Mouse (Mus musculus): ENCODE data around the gene Gm26558. TPM values are rescaled to one million over a fixed set of nuclear protein-coding genes. Genes with fewer than 3 reads are reported as not detected.

The Gm26558 gene
- 2.6 and 3.5 TPM in 2 replicates for polyA plus RNA-seq (2015; fragmentation: Nextera tagmentation; extraction: Ambion mirVana)

DNA sequence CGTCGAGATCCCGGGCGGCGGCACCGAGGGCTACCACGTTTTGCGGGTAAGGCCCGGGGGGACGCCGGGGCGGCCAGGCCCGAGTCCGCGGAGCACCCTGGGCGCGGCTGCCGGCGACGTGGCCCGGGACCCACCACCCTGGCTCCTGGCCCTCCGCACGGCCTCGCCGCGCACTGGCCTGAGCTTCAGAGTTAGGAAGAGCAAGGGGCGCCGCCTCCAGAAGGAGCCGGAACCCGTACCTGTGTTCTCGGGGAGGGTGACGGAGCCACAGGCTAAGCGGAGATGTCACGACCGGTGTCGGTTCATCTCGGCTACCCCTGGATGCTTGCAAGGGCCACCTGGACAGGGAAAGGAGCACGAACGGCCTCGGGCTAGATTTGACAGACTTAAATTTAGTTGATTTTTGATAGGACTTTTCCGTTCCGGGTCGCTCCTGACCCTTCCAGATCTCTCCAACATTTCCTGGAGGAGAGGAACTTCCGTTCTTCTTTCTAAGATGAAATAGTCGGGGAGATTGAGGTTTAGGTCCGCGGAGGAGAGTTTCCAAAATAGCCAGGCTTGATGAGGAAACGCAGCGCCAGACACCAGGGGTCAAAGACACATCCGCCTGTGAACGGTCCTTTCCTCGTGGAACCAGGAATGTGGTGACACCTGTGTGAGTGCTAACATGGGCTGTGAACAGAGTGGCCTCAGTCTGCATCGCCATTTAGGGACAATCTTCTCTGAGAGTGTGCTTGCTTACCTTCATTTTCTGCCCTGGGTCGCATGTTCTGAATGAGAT lies at the start of gene Gm26558:
Gene Gm26558 (minus strand): TSS at position 394 of the 781 bp plus-strand sequence.
- under 1% methylated on average over 45 of the region's 54 CpGs for WGBS
- Histone ChIP-seq H3K27ac (replicated peaks) (peak within 1 kb of the TSS; percentile 86), H3K9me3 (no peaks in the 10 kb centered on the region), H3K9ac (peak within 1 kb of the TSS; percentile 96), H3K4me3 (peak within 1 kb of the TSS; percentile 93), H3K4me1 (replicated peaks) (peaks cover 23% of the 10 kb centered on the region), H3K4me2 (peak within 1 kb of the TSS; percentile 64), H3K27me3 (no peaks in the 10 kb centered on the region), H3K36me3 (no peaks in the 10 kb centered on the region)
- peak; percentile 80; the same call in 1 of the 2 replicates for ATAC-seq (ENCODE audit: low FRiP score, low read depth)

DNA sequence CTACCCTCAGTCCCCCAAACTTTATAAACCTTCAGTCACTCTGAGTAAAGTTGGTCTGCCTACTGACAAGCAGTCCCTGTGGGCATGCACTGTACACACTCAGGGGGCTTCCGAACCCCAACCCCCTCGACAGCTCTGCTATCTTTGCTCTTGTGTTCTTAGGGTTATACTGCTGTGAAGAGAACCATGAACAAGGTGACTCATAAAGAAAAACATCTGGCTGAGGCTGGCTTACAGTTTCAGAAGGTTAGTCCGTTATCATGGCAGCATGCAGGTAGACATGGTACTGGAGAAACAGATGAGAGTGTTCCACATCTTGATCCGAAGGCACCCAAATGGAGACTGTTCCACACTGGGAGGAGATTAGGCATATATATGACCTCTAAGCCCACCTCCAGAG lies 49.0 kb upstream of the Gm26558 start:
- Histone ChIP-seq H3K9me3 (no peaks in the 10 kb centered on the region), H3K27ac (replicated peaks) (no peak overlapping the region), H3K4me1 (replicated peaks) (no peaks in the 10 kb centered on the region), H3K4me2 (no peak overlapping the region), H3K9ac (no peak overlapping the region), H3K4me3 (no peak overlapping the region), H3K27me3 (no peaks in the 10 kb centered on the region), H3K36me3 (peaks cover 23% of the 10 kb centered on the region)
- no peak for ATAC-seq (ENCODE audit: low FRiP score, low read depth)
- WGBS = 94% methylated on average over 4 of the region's 4 CpGs

DNA sequence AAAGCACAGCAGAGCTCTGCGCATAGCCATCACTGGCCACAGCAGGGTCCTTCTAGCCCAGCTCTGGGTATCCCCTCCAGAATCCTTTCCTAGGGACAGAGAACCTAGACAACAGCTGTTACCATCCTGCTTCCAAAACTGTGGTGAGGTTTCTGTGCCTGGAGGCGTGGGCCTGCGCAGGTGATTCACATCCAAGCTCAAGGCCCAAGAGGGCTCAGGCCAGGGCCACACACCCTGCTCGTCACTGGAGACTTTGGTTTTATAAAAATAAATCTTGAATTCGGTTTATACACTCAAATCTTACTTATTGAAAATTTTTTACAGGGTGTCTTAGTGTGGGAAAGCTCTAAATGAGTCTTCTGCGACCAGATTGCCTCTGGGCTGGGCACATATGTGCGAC lies 48.3 kb upstream of the Gm26558 start:
- WGBS = 94% methylated on average over 7 of the region's 7 CpGs
- H3K27me3 ChIP-seq = no peaks in the 10 kb centered on the region
- no peak overlapping the region for H3K4me3 ChIP-seq
- H3K4me2 ChIP-seq = no peak overlapping the region
- peaks cover 18% of the 10 kb centered on the region for H3K36me3 ChIP-seq
- H3K9me3 ChIP-seq = no peaks in the 10 kb centered on the region
- H3K9ac ChIP-seq = no peak overlapping the region
- no peak overlapping the region for H3K27ac ChIP-seq (replicated peaks)
- ATAC-seq (ENCODE audit: low FRiP score, low read depth) = no peak
- 0 out of 2 replicates have a peak, but pooled peaks cover under 1% of the 10 kb centered on the region for H3K4me1 ChIP-seq (replicated peaks)

DNA sequence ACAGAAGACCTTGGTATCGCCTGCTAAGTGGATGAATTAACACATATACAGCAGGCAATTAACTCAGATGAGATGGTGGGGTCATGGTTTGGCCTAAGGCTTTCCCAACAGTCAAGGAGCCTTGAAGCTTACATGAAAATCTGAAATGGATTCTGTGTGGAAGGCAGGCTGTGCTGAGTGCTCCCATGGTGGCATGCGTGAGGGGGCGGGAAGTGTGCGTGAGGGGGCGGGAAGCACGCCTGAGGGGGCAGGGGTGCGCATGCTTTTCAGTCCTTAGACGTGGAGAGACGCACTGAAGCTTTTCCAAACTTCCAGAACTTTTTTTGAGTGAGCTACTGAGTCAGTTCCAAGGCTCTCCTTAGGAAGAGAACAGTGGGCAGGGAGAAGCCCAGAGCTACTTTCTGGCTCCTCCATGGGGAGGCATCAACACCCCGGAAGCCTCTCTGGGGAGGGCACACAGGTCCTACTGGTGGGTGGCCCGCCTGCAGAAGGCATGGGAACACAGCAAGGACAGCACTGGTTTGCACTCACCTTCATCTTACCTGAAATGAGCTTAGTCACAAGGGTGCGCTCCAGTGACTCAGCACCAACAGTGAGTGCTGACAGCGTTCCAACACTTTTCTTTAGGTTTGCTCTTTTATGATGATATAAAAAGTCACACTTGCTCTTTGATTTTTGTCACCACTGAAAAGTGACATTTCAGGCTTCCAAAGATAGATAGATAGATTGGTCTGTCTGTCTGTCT lies 47.2 kb upstream of the Gm26558 start:
- WGBS = 78% methylated on average over 13 of the region's 13 CpGs
- H3K4me3 ChIP-seq = no peak overlapping the region
- no peaks in the 10 kb centered on the region for H3K9me3 ChIP-seq
- ATAC-seq (ENCODE audit: low FRiP score, low read depth) = no peak
- H3K27ac ChIP-seq (replicated peaks) = no peak overlapping the region
- 0 out of 2 replicates have a peak, but pooled peaks cover 8% of the 10 kb centered on the region for H3K4me1 ChIP-seq (replicated peaks)
- peaks cover 12% of the 10 kb centered on the region for H3K36me3 ChIP-seq
- H3K27me3 ChIP-seq = no peaks in the 10 kb centered on the region
- no peak overlapping the region for H3K4me2 ChIP-seq
- H3K9ac ChIP-seq = no peak overlapping the region

DNA sequence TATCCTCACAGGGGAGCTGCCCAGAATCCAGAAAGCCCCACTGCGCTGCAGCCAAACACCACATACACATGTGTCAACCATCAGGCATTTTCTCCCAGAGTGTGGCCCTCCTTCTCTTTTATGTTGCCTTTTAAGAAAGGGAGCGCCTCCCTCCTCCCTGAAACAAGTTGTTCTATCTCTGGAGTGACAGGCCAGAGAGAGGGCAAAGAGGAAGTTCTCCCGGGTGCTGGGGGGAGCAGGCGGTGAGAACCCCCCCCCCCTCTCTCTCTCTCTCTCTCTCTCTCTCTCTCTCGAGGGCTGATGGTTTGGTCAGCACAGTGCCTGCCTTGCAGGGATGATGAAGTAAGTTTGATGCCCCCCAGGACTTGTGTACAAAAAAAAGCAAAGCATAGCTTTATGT lies 40.5 kb upstream of the Gm26558 start:
- Histone ChIP-seq H3K9ac (no peak overlapping the region), H3K4me1 (replicated peaks) (0 out of 2 replicates have a peak, but pooled peaks cover 8% of the 10 kb centered on the region), H3K4me3 (no peak overlapping the region), H3K36me3 (no peaks in the 10 kb centered on the region), H3K27me3 (no peaks in the 10 kb centered on the region), H3K9me3 (no peaks in the 10 kb centered on the region), H3K4me2 (no peak overlapping the region), H3K27ac (replicated peaks) (no peak overlapping the region)
- ATAC-seq (ENCODE audit: low FRiP score, low read depth) = no peak
- WGBS = 31% methylated on average over 5 of the region's 5 CpGs

DNA sequence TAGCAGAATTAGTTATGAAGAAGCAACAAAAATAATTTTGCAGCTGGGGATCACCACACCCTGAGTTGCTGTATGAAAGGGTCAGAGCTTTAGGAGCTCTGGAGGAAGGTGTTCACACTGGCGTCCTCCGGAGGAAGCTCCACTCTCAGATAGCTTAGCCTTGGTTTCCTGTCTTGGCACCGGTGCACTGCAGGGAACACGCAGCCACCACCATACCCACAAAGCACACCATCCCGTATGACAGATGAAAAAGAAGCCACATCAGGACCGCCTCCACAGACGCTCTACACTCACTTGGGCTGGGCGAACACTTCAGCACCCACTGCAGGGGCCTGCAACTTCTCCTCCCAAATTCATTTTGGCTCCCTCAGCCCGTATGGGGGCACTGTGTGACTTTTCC lies 39.7 kb upstream of the Gm26558 start:
- no peak overlapping the region for H3K4me3 ChIP-seq
- no peaks in the 10 kb centered on the region for H3K27me3 ChIP-seq
- H3K4me1 ChIP-seq (replicated peaks) = 0 out of 2 replicates have a peak, but pooled peaks cover 8% of the 10 kb centered on the region
- WGBS = 64% methylated on average over 9 of the region's 9 CpGs
- no peak for ATAC-seq (ENCODE audit: low FRiP score, low read depth)
- H3K4me2 ChIP-seq = no peak overlapping the region
- H3K9me3 ChIP-seq = no peaks in the 10 kb centered on the region
- no peak overlapping the region for H3K9ac ChIP-seq
- no peaks in the 10 kb centered on the region for H3K36me3 ChIP-seq
- no peak overlapping the region for H3K27ac ChIP-seq (replicated peaks)

DNA sequence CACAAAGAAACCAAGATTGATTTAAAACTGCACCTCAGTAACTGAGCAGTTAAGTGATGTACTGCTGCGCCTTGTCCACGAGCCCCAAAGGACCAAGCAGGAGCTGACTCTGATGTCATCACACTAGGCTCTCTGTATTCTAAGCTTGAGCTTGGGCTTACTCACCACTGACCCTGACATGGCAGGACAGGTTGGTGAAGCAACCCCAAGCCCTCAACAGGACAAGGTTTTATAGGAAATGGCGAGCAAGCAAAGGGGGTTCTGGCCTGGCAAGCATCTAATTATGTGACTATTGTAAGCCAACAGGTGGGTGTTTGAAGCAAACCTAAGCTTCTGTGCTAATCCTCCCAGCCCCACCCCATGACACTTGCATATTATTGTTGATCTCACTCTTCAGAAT lies 38.9 kb upstream of the Gm26558 start:
- no peak for ATAC-seq (ENCODE audit: low FRiP score, low read depth)
- Histone ChIP-seq H3K4me1 (replicated peaks) (0 out of 2 replicates have a peak, but pooled peaks cover 8% of the 10 kb centered on the region), H3K27ac (replicated peaks) (no peak overlapping the region), H3K9me3 (no peaks in the 10 kb centered on the region), H3K4me3 (no peak overlapping the region), H3K9ac (no peak overlapping the region), H3K4me2 (no peak overlapping the region), H3K27me3 (no peaks in the 10 kb centered on the region), H3K36me3 (no peaks in the 10 kb centered on the region)
- 91% methylated on average over 3 of the region's 3 CpGs for WGBS

DNA sequence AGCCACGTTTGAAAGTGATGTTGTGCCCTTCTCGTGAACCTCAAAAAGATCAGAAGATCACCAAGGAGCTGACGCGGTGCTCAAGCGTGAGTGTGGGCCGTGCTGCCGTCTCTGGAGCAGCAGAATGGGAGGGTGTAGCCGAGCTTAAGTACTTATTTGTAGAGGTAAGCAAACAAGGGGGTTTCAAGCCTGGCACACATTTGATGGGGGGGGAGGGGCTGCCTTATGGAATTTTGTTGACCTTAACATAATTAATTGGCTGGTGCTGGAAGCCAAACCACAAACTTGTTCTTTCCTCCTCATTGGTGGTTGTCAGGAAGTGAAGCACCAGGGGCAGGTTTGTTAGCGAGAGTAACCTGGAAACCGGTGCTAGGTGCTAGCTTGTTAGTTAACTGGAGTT lies 33.8 kb upstream of the Gm26558 start:
- H3K9ac ChIP-seq = no peak overlapping the region
- no peak overlapping the region for H3K4me3 ChIP-seq
- H3K4me1 ChIP-seq (replicated peaks) = no peaks in the 10 kb centered on the region
- H3K27ac ChIP-seq (replicated peaks) = no peak overlapping the region
- H3K4me2 ChIP-seq = no peak overlapping the region
- ATAC-seq (ENCODE audit: low FRiP score, low read depth) = no peak
- no peaks in the 10 kb centered on the region for H3K27me3 ChIP-seq
- H3K36me3 ChIP-seq = peaks cover 17% of the 10 kb centered on the region
- WGBS = 87% methylated on average over 10 of the region's 10 CpGs
- no peaks in the 10 kb centered on the region for H3K9me3 ChIP-seq

DNA sequence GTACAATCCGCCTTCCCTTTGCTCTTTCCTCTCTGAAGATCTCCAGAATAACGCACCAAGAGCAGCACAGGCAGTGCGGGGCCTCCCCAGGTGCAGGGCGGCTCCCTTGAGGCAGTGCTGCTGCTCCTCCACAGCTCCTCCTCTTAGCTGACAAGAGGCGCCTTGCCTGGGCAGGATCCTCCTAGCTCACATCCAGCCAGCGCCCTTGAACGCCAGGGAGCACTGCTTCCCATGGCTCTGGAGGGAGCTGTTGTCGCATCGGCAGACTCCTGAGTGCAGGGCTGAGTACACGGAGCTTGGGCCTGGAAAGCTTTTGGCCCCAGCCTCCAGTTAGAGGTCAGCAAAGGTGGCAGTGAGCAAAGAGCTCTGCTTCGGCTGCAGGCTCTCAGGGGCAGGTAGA lies 28.3 kb upstream of the Gm26558 start:
- Histone ChIP-seq H3K4me1 (replicated peaks) (no peaks in the 10 kb centered on the region), H3K36me3 (peaks cover 64% of the 10 kb centered on the region), H3K9me3 (no peaks in the 10 kb centered on the region), H3K27me3 (no peaks in the 10 kb centered on the region), H3K27ac (replicated peaks) (no peak overlapping the region), H3K9ac (no peak overlapping the region), H3K4me2 (no peak overlapping the region), H3K4me3 (no peak overlapping the region)
- no peak for ATAC-seq (ENCODE audit: low FRiP score, low read depth)
- 89% methylated on average over 11 of the region's 11 CpGs for WGBS

DNA sequence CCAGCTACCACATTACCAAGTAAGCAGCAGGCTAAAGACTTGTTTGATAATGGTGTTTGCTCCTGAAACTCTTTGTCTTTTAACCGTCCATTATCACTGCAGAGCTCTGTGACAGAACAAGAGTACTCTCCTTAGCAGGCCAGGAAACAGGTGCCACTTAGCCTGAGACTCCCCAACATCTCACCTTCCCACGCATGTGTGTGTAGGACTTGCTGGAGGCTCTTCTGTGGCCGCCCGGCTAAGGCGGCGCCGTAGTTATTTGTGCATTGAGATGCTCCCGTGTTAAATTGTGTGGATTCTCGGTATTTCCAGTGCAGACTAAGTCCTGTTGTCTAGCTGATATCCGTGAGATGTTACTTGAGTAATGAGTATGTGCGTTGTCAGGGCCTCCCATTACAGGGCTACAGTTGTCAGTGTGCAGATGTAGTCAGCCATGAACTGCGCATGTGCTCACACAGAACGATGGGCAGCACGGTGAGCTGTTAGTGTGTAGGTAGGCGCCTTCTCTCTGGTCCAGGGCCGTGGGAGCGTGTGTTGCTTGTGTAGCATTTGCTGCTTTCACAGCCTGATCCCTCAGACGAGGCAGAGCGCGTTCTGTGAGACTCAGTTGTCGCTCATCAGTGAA lies 26.7 kb upstream of the Gm26558 start:
- no peaks in the 10 kb centered on the region for H3K4me1 ChIP-seq (replicated peaks)
- H3K4me3 ChIP-seq = no peak overlapping the region
- no peaks in the 10 kb centered on the region for H3K9me3 ChIP-seq
- peaks cover 78% of the 10 kb centered on the region for H3K36me3 ChIP-seq
- H3K27ac ChIP-seq (replicated peaks) = no peak overlapping the region
- H3K9ac ChIP-seq = no peak overlapping the region
- H3K27me3 ChIP-seq = no peaks in the 10 kb centered on the region
- WGBS = 95% methylated on average over 21 of the region's 21 CpGs
- no peak overlapping the region for H3K4me2 ChIP-seq
- no peak for ATAC-seq (ENCODE audit: low FRiP score, low read depth)

DNA sequence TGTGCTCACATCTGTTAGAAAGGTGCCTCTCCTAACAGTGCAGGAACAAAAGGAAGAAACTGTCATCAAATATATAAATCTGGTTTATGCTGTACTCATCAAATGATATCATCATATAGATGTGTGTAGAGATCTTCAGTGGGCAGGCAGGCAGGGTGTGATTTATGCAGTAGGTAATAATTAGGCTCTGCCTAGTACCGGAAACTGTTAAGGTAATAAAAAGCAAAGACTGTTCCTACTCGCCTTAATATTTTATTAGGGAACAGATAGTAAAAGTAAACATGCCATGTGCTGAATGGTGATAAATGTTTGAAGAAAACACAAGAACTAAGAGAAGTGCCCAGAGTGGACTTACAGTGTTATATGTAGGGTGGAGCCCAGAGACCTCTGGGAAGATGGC lies 20.4 kb upstream of the Gm26558 start:
- H3K4me2 ChIP-seq = no peak overlapping the region
- H3K36me3 ChIP-seq = peaks cover 76% of the 10 kb centered on the region
- no peak overlapping the region for H3K9ac ChIP-seq
- no peak for ATAC-seq (ENCODE audit: low FRiP score, low read depth)
- no peaks in the 10 kb centered on the region for H3K9me3 ChIP-seq
- no peaks in the 10 kb centered on the region for H3K4me1 ChIP-seq (replicated peaks)
- no peak overlapping the region for H3K4me3 ChIP-seq
- no peaks in the 10 kb centered on the region for H3K27me3 ChIP-seq
- WGBS = 89% methylated on average over 2 of the region's 2 CpGs
- H3K27ac ChIP-seq (replicated peaks) = no peak overlapping the region

Data from hindbrain, embryonic 15.5 days (tissue).